Mouse (Mus musculus): ENCODE results near the gene Cntn1.

Gene Cntn1

GRCm38 (mm10) chr15:92050996-92051352 is at the start of gene Cntn1:
Cntn1 (plus strand) TSS chr15:92051165.
- in situ Hi-C loops (cut with MboI): no loop called here

DNA sequence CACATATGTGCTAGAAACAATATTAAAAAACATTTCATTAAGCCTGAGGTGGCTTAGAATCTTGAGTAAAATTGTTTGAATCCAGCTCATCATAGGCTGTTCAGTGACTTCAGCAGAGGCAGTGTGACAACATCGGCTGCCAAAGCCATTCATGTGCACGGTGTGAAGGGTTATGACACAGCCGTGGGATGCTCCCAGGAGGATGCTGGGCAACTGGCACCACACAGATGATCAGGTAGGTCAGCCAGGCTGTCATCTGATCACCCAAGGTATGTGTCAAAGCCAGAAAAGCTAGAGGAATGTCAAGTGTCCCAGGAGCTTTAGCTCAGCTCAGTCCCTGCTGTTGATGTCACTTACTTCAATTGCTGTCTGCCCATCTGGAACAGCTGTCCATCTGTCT is 49.5 kb upstream of the Cntn1 start:
- in situ Hi-C loops (cut with MboI): no loop called here

GRCm38 (mm10) chr15:92012165-92013083 is 38.5 kb upstream of the Cntn1 start:
- in situ Hi-C loops (cut with MboI): no loop called here

DNA sequence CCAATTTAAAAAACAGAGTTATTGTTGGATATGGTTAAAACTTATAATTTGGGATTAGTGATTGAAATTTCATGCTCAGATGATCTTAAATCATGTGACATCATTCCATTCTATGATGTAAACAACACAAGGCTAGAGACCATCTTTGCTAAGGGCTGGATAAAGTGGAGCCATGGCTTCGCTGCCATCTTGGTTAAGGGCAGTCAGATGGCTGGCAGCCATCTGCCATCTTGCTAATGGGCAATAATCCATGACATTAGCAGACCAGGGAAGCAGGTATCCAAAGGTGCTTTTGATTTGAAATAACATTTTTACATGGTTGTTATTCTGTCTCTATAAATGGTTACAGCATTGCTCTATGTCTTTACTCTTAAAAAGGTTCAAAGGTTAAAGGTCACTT is 16.9 kb upstream of the Cntn1 start:
- in situ Hi-C loops (cut with MboI): no loop called here

GRCm38 (mm10) chr15:92042538-92042937 is 8.4 kb upstream of the Cntn1 start:
- in situ Hi-C loops (cut with MboI): no loop called here

DNA sequence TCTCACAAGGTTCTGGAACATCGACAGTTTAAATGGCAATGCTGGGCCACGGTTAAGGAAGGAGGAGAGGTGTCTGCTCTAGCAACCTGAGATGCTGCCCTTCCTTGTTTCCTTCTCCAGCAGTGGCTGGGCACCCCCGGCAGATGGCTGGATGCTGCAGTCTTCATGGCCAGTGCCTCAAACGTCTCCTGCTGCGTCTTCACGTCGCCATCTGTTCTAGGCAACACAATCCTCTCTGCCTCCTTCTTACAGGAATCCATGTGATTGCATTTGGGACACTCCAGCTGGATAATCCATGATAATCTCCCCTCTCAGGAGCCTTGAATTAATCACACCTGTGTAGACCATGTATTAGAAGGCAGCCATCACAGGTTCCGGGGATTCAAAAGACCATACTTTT is 4.9 kb upstream of the Cntn1 start:
- in situ Hi-C loops (cut with MboI): no loop called here

GRCm38 (mm10) chr15:92048031-92048430 is 2.9 kb upstream of the Cntn1 start:
- in situ Hi-C loops (cut with MboI): no loop called here

- in situ Hi-C loops (cut with MboI): no loop called here
Measured at GRCm38 (mm10) chr15:92048531-92048930, 2.4 kb upstream of the Cntn1 start.

DNA sequence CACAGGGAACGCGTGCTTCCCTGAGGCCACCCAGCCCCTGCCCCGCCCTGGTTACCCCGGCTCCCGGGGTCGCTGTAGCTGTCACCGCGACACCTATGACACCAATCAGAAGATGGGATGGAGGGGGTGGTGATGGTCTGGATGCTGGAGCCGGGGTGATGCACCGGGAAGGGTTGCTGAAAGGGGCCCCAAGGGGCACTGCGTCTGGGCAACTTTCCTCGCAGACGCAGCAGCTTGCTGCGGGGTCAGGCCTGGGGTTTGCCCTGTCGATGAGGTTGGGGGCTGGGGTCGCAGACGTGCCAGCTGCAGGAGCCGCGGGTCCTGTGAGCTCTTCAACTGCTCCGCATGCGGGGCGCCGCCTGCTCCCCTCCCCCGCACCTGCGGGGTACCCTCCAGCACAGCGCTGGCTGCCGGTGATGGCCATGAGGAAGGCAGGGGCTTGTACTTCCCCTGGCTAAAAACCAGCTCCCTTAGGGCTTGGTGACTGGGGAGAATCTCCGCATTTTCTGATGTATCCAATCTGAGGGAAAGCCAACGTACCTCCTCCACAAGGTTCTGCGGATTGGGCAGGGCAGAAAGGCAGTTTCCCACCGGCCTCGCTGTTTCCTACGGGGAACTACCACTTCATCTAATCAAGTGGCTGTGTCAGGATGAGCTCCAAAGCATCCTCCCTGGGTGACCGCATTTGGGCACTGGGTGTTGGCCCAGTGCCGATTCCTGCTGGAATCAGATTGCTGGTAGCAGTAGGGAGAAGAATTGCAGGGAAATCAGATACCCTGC is 578 bp downstream of the Cntn1 start:
- in situ Hi-C loops (cut with MboI): no loop called here

- in situ Hi-C loops (cut with MboI): no loop called here
Measured at GRCm38 (mm10) chr15:92052133-92052463, 1.1 kb downstream of the Cntn1 start.

GRCm38 (mm10) chr15:92057553-92057952 is 6.6 kb downstream of the Cntn1 start:
- in situ Hi-C loops (cut with MboI): no loop called here

GRCm38 (mm10) chr15:92060986-92061385 is 10.0 kb downstream of the Cntn1 start:
- in situ Hi-C loops (cut with MboI): no loop called here

DNA sequence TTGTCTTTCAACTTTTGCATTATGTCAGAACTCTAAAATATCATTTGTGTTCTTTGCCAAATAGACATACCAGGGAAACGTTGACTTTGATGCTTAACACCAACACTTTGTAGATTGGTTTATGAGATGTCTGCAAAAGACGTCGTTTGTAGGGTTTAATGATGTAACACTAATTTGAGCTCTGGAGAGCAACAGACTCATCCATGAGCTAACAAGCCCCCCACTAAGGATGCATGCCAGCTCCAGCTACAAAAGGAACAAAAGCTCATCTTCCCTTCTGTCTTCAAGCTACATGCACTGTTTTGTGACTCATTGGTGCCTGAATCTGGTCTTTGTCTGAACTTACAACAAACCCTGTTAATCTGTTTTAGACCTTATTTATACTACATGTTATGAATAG is 28.5 kb downstream of the Cntn1 start:
- in situ Hi-C loops (cut with MboI): no loop called here

DNA sequence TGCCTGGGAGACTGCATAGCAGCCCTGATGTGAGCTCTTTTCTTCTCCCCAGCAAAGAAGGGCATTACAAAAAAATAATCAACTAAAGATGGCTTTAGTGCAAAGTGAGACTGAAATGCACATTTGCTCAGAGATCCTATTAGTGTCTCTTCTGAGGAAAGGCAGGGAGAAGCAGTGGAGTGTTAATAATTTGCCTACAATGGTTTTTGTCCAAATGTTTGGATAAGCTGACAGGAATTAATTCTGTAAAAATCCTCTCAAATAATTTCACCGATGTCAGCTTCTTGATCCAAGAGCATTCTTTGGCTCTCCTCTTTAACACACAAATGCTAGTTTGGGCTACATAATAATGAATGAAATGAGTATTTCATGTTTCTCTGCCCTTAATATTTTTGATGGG is 34.9 kb downstream of the Cntn1 start:
- in situ Hi-C loops (cut with MboI): no loop called here

DNA sequence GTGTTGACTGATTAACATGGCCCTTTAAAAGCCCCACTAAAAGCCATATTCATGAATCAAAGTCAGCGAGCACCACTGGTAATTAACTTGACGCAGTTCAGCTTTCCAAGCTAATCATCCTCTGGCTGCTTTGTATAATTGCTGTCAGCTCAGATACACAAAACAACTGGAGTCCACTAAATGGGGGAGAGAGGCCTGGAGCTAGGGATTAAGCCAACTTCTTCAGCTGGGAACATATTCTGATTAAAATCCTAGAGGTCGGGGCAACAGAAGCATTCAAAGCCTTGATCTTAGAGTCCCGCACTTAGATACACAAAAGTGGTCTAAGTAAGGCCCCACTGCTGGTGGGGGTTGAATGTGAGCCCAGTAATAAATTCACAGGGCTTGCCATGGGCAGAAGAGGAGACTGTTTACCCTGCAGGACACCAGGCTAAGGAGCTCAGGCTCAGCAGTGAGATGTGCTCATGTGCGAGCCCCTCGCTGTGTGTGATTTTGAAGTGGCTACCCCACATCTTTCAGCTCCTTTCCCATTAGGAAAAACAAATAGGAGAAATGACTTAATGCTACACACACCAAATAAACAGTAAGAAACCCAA is 36.8 kb downstream of the Cntn1 start:
- in situ Hi-C loops (cut with MboI): no loop called here

GRCm38 (mm10) chr15:92090787-92091186 is 39.8 kb downstream of the Cntn1 start:
- in situ Hi-C loops (cut with MboI): no loop called here

- in situ Hi-C loops (cut with MboI): no loop called here
Measured at GRCm38 (mm10) chr15:92092041-92092440, 41.1 kb downstream of the Cntn1 start.

- in situ Hi-C loops (cut with MboI): no loop called here
Measured at GRCm38 (mm10) chr15:92099410-92100174, 48.6 kb downstream of the Cntn1 start.

GRCm38 (mm10) chr15:92101956-92102355 is 51.0 kb downstream of the Cntn1 start:
- in situ Hi-C loops (cut with MboI): no loop called here

GRCm38 (mm10) chr15:92112455-92112854 is 61.5 kb downstream of the Cntn1 start:
- in situ Hi-C loops (cut with MboI): no loop called here

DNA sequence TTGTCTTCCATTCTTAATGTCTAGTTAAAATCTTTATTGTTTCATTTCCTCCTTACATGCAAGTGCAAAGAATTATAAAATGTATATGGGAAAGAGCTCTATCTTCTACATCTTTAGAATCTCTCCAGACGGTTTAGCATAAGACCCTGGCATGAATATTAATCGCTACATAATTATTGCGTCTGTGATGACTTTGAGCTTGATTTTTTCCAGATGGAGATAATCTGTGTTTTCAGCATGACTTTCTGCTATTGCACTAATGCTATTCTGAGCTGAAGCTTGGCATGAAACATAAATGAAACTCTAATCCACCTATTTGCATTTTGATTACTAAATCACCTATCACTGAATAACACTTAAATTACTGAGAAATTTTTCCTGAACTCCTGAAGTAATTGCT is 82.0 kb downstream of the Cntn1 start:
- in situ Hi-C loops (cut with MboI): no loop called here

DNA sequence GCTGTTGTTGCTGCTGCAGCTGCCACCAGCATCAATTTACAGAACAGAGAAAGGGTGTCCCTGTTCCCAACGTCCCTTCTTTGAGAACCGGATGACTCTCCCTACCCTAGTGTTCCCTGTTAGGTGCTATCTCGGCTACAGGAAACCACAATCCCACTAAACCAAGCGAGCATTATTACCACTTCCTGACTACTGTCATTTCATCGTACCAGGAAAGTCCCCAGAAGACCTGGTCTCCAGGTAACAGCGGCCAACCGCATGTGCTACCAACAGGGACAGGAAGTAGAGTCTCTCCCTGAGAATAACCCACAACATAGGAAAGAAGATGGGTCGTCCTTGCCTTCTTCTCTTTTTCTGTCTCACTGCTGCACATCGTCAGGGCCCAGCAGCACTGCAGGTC is 83.3 kb downstream of the Cntn1 start:
- in situ Hi-C loops (cut with MboI): no loop called here

All from mature B cell (primary cell).